Mouse (Mus musculus): Measurements from ENCODE around the gene Ascc1. TPM values are rescaled to one million over a fixed set of nuclear protein-coding genes. Genes with fewer than 3 reads are reported as not detected.

Ascc1 gene
- polyA plus RNA-seq, 1 experiment from 2014 or later = 41.3 TPM

DNA sequence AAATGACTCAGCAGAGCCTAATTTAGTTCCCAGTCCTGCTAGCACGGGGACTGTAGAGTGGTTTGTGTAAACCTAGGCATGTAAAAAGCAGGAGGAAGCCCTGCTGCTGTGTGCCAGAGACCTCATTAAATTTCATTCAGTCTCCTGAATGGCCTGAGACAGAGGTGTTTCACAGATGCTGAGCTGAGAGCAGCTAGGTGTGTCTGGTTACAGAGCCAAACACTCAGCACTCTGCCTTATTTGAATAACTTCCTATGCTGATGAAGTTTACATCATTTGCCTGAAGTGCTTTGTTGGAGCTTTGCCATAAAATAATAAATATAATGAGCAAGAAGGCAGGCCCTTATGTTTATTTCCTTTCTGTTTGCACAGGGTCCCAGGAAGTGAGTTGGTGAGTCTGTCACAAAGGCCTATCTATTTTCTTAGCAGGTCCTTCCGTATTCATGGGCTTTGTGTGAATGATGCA, 25.0 kb downstream of the Ascc1 start:
- Histone ChIP-seq H3K27me3 (no peaks in the 10 kb centered on the region), H3K4me1 (peaks cover 40% of the 10 kb centered on the region), H3K36me3 (no peaks in the 10 kb centered on the region), H3K4me2 (no peak overlapping the region), H3K9ac (no peak overlapping the region), H3K4me3 (no peak overlapping the region), H3K9me3 (no peaks in the 10 kb centered on the region), H3K27ac (peak overlapping the region; percentile 76; the same call in 1 of the 2 replicates)
- WGBS = 38% methylated on average over 2 of the region's 2 CpGs
- peak; percentile 76 for ATAC-seq (ENCODE audit: insufficient number of reproducible peaks, low FRiP score, low TSS enrichment, low read depth)

DNA sequence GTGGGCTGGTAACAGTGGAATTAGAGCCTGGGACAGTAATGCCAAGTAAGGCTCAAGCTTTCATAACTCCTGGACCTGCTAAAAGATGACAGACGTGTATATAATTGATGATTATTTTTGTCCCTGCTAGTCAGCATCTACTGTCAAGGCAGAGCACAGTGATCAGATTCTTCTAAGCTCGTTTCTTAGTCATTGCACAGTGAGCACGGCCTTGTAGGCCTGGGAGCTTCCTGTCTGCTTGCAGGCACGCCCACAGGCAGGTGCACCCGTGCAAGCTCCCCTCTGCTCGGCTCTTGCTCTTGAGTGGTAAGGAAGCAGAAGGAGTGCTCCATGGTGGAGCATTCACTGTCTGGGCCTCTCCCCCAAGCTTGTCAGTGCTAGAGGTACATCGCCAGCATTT, 25.6 kb downstream of the Ascc1 start:
- no peaks in the 10 kb centered on the region for H3K36me3 ChIP-seq
- H3K27me3 ChIP-seq = no peaks in the 10 kb centered on the region
- no peak overlapping the region for H3K4me3 ChIP-seq
- no peak overlapping the region for H3K9ac ChIP-seq
- H3K4me1 ChIP-seq = peaks cover 44% of the 10 kb centered on the region
- 56% methylated on average over 7 of the region's 7 CpGs for WGBS
- H3K4me2 ChIP-seq = no peak overlapping the region
- no peaks in the 10 kb centered on the region for H3K9me3 ChIP-seq
- H3K27ac ChIP-seq = no peak overlapping the region; the same call in 1 of the 2 replicates
- no peak for ATAC-seq (ENCODE audit: insufficient number of reproducible peaks, low FRiP score, low TSS enrichment, low read depth)

DNA sequence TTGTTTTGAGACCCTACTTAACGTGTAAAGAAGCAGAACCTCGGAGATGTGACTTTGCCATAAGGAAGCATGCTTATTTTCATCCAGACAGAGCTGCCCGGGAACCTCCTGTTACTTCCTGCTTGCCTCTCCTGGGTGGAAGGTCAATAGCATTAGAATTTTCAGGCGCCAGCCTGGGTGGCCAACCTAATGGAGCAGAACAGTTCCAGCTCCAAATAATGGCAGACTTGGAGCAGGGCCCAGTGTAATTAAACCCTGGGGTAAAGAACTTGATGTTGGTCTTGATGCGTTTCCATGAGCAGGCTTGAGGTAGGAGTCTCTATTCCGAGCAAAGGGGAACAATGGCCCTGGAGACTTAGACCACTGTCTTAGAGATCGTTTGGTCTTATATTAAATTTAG, 26.4 kb downstream of the Ascc1 start:
- H3K36me3 ChIP-seq = no peaks in the 10 kb centered on the region
- H3K4me3 ChIP-seq = no peak overlapping the region
- ATAC-seq (ENCODE audit: insufficient number of reproducible peaks, low FRiP score, low TSS enrichment, low read depth) = no peak
- no peak overlapping the region for H3K9ac ChIP-seq
- no peaks in the 10 kb centered on the region for H3K9me3 ChIP-seq
- peaks cover 45% of the 10 kb centered on the region for H3K4me1 ChIP-seq
- H3K4me2 ChIP-seq = no peak overlapping the region
- WGBS = 41% methylated on average over 7 of the region's 7 CpGs
- no peak overlapping the region for H3K27ac ChIP-seq
- no peaks in the 10 kb centered on the region for H3K27me3 ChIP-seq

DNA sequence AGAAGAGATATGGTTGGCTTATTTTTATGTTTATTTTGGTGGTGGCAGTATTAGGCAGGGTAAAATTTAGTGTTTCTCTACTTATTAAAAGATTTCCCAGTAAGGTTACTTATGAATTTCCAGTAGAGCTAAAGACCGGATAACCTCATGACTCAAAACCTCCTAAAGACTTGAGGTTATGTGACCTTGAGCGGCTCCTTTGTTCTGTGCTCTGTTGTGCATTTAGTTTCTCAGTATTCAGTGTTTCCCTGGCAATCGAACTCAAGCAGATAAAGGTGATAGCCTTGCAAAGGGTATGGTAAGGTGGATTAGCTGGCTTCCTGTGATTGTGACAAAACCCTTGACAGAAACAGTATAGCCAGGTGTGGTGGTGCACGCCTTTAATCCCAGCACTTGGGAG, 26.8 kb downstream of the Ascc1 start:
- no peaks in the 10 kb centered on the region for H3K27me3 ChIP-seq
- H3K9me3 ChIP-seq = no peaks in the 10 kb centered on the region
- H3K4me3 ChIP-seq = no peak overlapping the region
- peaks cover 45% of the 10 kb centered on the region for H3K4me1 ChIP-seq
- no peak overlapping the region for H3K4me2 ChIP-seq
- no peak for ATAC-seq (ENCODE audit: insufficient number of reproducible peaks, low FRiP score, low TSS enrichment, low read depth)
- no peaks in the 10 kb centered on the region for H3K36me3 ChIP-seq
- H3K27ac ChIP-seq = no peak overlapping the region
- no peak overlapping the region for H3K9ac ChIP-seq
- 84% methylated on average over 4 of the region's 4 CpGs for WGBS

DNA sequence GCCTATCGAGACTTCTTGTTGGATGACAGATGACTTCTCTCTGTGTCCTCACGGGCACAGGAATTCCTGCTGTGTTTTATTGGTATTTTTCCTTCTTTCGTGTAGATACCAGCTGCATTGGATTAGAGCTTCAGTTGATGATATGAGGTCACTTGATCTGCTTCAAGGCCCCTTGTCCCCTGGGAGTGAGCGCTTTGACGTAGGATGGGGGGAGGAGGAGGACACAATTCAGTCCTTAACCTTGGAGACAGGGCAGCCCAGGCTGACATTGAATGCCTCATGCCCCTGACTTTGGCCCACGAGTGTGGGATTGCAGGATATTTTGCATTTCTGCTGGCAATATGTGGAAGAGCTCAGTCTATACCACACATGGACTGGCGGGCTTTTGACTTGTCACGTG, 29.0 kb downstream of the Ascc1 start:
- Histone ChIP-seq H3K4me2 (no peak overlapping the region), H3K9ac (no peak overlapping the region), H3K4me3 (no peak overlapping the region), H3K4me1 (peaks cover 42% of the 10 kb centered on the region), H3K36me3 (no peaks in the 10 kb centered on the region), H3K27me3 (no peaks in the 10 kb centered on the region), H3K9me3 (no peaks in the 10 kb centered on the region), H3K27ac (no peak overlapping the region)
- no peak for ATAC-seq (ENCODE audit: insufficient number of reproducible peaks, low FRiP score, low TSS enrichment, low read depth)
- 58% methylated on average over 8 of the region's 8 CpGs for WGBS

DNA sequence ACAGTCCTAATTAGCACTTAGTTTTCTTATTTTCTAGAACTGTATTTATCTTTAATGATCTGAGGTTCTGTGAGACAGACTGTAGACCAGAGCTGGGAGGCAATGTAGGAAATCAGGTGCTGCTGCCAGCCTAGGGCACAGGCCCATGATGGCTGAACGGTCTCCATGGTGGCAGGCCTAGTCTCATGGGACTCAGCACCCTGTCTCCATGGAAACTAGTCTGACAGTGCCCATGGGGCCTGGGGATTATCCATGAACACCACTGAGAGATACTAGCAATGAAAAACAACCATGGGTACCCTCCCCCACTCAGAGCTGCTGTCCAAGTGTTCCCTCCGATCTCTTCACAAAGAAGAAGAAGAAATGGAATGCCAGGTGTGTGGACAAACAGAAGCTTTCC, 29.4 kb downstream of the Ascc1 start:
- H3K36me3 ChIP-seq = no peaks in the 10 kb centered on the region
- ATAC-seq (ENCODE audit: insufficient number of reproducible peaks, low FRiP score, low TSS enrichment, low read depth) = no peak
- H3K9me3 ChIP-seq = no peaks in the 10 kb centered on the region
- peaks cover 37% of the 10 kb centered on the region for H3K4me1 ChIP-seq
- H3K9ac ChIP-seq = no peak overlapping the region
- 59% methylated on average over 2 of the region's 2 CpGs for WGBS
- no peak overlapping the region for H3K27ac ChIP-seq
- H3K4me3 ChIP-seq = no peak overlapping the region
- H3K27me3 ChIP-seq = no peaks in the 10 kb centered on the region
- no peak overlapping the region for H3K4me2 ChIP-seq

DNA sequence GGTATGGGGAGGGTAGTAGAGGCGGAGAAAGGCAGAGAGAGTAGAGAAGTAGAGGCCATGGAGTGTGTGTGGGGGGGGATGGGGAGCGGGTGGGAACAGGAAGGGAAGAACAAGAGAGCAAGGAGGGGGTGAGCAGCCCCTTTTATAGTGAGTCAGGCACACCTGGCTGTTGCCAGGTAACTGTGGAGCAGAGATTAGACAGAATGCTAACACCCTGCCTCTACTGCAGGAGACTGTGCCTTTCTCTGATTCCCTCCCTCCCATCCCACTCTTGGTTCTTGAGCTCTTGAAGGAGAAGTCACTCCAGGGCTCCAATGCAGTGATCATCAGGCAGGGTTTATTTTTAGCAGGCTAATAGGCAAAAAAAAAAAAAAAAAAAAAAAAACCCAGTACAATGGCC, 30.0 kb downstream of the Ascc1 start:
- H3K4me2 ChIP-seq = no peak overlapping the region
- H3K4me3 ChIP-seq = no peak overlapping the region
- no peak overlapping the region for H3K9ac ChIP-seq
- ATAC-seq (ENCODE audit: insufficient number of reproducible peaks, low FRiP score, low TSS enrichment, low read depth) = no peak
- no peaks in the 10 kb centered on the region for H3K27me3 ChIP-seq
- peaks cover 33% of the 10 kb centered on the region for H3K4me1 ChIP-seq
- WGBS = 53% methylated on average over 2 of the region's 2 CpGs
- H3K27ac ChIP-seq = no peak overlapping the region
- H3K9me3 ChIP-seq = no peaks in the 10 kb centered on the region
- no peaks in the 10 kb centered on the region for H3K36me3 ChIP-seq

DNA sequence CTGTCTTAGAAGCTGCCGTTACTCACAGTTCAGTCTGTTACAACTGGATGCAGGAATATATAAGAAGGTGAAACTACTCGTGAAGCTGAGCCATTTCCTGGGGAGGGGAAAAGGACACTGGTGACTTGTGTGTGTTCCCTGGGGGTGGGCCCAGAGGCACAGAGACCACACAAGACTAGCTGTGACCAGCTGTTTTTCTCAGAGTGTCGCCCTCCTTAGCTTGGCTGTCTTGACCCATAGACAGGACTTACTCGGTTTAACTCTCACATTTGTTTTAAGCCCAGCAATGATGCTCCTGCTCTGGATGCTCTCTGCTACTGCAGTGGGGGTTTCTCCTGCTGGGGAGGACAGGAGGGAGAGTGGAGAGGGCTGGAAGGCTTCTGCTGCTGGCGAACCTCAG, 30.5 kb downstream of the Ascc1 start:
- Histone ChIP-seq H3K9ac (no peak overlapping the region), H3K4me3 (no peak overlapping the region), H3K27me3 (no peaks in the 10 kb centered on the region), H3K4me2 (no peak overlapping the region), H3K27ac (no peak overlapping the region), H3K9me3 (no peaks in the 10 kb centered on the region), H3K36me3 (no peaks in the 10 kb centered on the region), H3K4me1 (peaks cover 29% of the 10 kb centered on the region)
- ATAC-seq (ENCODE audit: insufficient number of reproducible peaks, low FRiP score, low TSS enrichment, low read depth) = no peak
- 36% methylated on average over 5 of the region's 5 CpGs for WGBS

DNA sequence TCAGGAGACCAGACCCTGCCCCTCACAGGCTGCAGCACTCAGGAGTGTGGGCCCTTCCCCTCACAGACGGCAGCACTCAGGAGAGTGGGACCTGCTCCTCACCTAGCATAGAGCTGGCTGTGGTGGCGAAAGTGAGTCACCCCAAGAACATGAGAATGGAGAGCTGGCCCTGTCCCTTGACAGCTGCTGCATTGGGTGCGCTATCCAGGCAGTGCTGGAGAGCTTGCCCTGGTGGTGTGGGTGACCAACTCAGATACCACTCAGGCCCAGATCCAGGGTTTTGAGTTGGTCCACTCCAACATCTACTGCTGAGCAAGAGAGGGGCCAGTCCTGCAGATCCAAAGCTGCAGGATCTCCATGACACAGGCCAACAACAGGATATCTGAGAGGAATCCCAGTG, 32.0 kb downstream of the Ascc1 start:
- Histone ChIP-seq H3K36me3 (no peaks in the 10 kb centered on the region), H3K27ac (no peak overlapping the region), H3K4me3 (no peak overlapping the region), H3K9ac (no peak overlapping the region), H3K9me3 (no peaks in the 10 kb centered on the region), H3K4me2 (no peak overlapping the region), H3K27me3 (no peaks in the 10 kb centered on the region), H3K4me1 (peaks cover 18% of the 10 kb centered on the region)
- WGBS = 72% methylated on average over 3 of the region's 3 CpGs
- no peak for ATAC-seq (ENCODE audit: insufficient number of reproducible peaks, low FRiP score, low TSS enrichment, low read depth)

DNA sequence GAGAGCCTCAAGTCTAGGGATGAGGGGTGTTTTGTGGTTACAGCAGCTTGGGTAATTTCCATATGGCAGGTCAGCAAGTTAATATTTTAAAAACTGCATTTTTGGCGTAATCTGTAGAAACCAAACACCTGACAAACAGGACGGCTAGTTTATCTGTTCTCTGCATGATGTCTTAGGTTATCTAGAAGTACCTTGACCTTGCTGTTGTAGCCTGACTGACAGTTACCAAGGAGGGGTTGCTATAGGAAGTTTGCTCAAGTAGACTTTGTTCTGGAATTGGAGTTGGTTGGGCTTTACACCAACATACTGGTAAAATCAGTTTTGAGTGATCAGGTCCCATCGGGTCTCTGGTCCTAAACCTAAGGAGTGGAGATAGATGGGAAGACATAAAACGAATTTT, 33.1 kb downstream of the Ascc1 start:
- no peak overlapping the region for H3K27ac ChIP-seq
- no peak overlapping the region for H3K9ac ChIP-seq
- no peak overlapping the region for H3K4me3 ChIP-seq
- ATAC-seq (ENCODE audit: insufficient number of reproducible peaks, low FRiP score, low TSS enrichment, low read depth) = no peak
- H3K27me3 ChIP-seq = no peaks in the 10 kb centered on the region
- H3K4me2 ChIP-seq = no peak overlapping the region
- no peaks in the 10 kb centered on the region for H3K36me3 ChIP-seq
- H3K9me3 ChIP-seq = no peaks in the 10 kb centered on the region
- 79% methylated on average over 4 of the region's 4 CpGs for WGBS
- peaks cover 18% of the 10 kb centered on the region for H3K4me1 ChIP-seq

DNA sequence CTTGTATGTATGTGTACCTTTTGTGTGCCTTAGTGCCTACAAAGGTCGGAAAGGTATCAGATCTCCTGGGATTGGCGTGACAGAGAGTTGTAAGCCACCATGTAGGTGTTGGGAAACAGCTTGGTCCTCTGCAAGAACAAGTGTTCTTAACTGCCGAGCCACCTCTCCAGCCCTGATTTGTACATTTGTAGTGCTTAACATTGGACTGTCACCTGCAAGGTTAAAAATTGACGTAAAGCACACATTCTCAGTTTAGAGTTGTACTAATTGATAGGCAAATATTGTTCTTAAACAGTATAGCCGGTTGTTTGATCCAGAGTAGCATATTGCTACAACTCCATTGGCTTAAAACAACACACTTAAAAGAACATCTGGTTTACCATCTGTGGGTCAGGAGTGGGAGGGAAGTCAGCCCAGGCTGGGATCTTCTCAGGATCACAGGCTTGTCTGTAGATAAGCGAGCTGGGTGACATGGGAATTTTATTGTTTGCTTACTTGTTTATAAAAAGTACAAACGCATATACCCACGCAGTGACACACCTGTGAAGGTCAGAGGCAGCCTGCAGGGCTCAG, 39.8 kb downstream of the Ascc1 start:
- no peaks in the 10 kb centered on the region for H3K27me3 ChIP-seq
- H3K4me2 ChIP-seq = no peak overlapping the region
- no peak overlapping the region for H3K4me3 ChIP-seq
- WGBS = 74% methylated on average over 8 of the region's 8 CpGs
- no peaks in the 10 kb centered on the region for H3K4me1 ChIP-seq
- no peak for ATAC-seq (ENCODE audit: insufficient number of reproducible peaks, low FRiP score, low TSS enrichment, low read depth)
- no peaks in the 10 kb centered on the region for H3K9me3 ChIP-seq
- H3K36me3 ChIP-seq = 0 out of 2 replicates have a peak, but pooled peaks cover 2% of the 10 kb centered on the region
- no peak overlapping the region for H3K27ac ChIP-seq
- H3K9ac ChIP-seq = no peak overlapping the region

DNA sequence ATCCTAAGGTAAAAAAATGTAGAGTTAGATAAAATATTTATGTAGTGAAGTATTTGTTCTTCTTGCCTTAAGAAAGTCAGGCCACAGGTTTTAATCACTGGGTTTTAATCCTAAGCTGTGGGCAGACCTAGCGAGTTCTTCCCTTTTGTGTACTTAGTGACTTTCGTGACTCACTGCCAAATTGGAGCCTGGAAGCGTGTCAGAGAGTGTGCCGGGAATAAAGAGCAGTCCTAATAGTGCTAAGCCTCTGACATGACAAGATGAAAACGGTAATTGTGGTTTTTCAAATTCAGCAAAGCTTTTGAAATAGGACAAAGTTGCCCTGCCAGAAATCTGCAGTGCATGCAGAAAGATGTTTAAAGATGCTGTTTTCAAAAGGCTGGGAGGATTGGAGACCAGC, 44.1 kb downstream of the Ascc1 start:
- no peaks in the 10 kb centered on the region for H3K9me3 ChIP-seq
- no peak overlapping the region for H3K4me2 ChIP-seq
- H3K27me3 ChIP-seq = no peaks in the 10 kb centered on the region
- WGBS = 60% methylated on average over 5 of the region's 5 CpGs
- no peak overlapping the region for H3K27ac ChIP-seq
- no peaks in the 10 kb centered on the region for H3K4me1 ChIP-seq
- peaks cover 31% of the 10 kb centered on the region for H3K36me3 ChIP-seq
- no peak overlapping the region for H3K9ac ChIP-seq
- ATAC-seq (ENCODE audit: insufficient number of reproducible peaks, low FRiP score, low TSS enrichment, low read depth) = no peak
- H3K4me3 ChIP-seq = no peak overlapping the region

DNA sequence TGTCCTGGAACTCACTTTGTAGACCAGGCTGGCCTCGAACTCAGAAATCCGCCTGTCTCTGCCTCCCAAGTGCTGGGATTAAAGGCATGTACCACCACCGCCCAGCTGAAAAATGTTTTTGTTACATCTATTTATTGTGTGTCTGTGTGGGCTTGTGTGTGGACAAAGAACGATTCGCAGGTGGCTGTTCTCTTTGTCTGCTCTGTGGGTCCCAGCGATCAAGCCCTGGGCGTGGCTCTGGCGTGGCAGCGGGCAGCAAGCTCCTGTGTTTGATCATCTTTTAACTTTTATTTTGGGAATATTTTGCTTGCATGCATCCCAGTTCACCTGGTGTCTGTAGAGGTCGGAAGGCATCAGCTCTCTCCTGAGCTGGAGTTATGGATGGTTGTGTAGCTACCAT, 48.0 kb downstream of the Ascc1 start:
- Histone ChIP-seq H3K27ac (no peak overlapping the region), H3K4me1 (no peaks in the 10 kb centered on the region), H3K36me3 (peaks cover 31% of the 10 kb centered on the region), H3K4me3 (no peak overlapping the region), H3K27me3 (no peaks in the 10 kb centered on the region), H3K9me3 (no peaks in the 10 kb centered on the region), H3K9ac (no peak overlapping the region), H3K4me2 (no peak overlapping the region)
- no peak for ATAC-seq (ENCODE audit: insufficient number of reproducible peaks, low FRiP score, low TSS enrichment, low read depth)
- WGBS = 97% methylated on average over 10 of the region's 10 CpGs

All from limb, embryonic 15.5 days (tissue).